Mouse (Mus musculus): ENCODE data around the gene Psmb4.

- TF ChIP-seq POLR2A (IDR thresholded peaks at IDR 0.05; ENCODE audit: borderline replicate concordance, extremely low read depth, insufficient read depth, insufficient read length, poor library complexity, severe bottlenecking), result no peak
- no peak for TF ChIP-seq CTCF (IDR thresholded peaks at IDR 0.05; ENCODE audit: borderline replicate concordance, extremely low read depth, insufficient read depth, insufficient read length)
Measured at GRCm38 (mm10) chr3:94869011-94869410, 17.8 kb downstream of the Psmb4 start.
